Mouse (Mus musculus) kidney, postnatal 36 days (tissue): ENCODE measurements around the gene Fpr3.
"Not testable (repeated sequence)": the region's sequence is repeated elsewhere in the genome, so short reads cannot be mapped to it uniquely, and the experiment has no call there.

Experiments
- DNase-seq, 2 experiments: peaks; one replicate each; pipeline ENCODE4 v3.0.0; 2021 to 2022; ENCODE audit warnings: mixed read lengths in 2 of 2

Fpr3 gene

DNA sequence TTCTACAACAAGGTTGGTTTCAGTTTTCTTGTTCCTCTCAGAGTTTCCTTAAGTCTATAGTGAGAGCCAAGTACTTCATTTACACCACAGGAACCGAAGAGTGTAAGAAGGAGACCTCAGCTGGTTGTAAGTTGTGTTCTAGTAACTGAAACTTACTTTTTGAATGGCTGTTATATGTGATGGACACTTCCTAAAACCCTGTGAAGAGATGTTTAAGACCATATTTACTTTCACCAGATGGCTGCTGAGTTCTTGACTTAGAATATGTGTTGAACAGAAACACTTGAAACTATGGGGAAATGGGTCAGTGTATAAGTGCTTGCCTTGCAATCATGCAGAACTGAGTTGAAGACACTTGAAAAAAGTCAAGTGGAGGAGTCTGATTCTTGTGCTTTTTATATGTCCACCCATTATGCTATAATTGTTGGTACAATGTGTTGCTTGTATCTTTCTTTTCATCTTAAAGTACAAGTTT lies at the start of gene Fpr3, which contains the start of gene Fpr2:
Fpr3 (plus strand) TSS at position 79 of the 475 bp plus-strand sequence.
Fpr2 (plus strand) TSS at position 51 of the 475 bp plus-strand sequence.
- no peak for DNase-seq

DNA sequence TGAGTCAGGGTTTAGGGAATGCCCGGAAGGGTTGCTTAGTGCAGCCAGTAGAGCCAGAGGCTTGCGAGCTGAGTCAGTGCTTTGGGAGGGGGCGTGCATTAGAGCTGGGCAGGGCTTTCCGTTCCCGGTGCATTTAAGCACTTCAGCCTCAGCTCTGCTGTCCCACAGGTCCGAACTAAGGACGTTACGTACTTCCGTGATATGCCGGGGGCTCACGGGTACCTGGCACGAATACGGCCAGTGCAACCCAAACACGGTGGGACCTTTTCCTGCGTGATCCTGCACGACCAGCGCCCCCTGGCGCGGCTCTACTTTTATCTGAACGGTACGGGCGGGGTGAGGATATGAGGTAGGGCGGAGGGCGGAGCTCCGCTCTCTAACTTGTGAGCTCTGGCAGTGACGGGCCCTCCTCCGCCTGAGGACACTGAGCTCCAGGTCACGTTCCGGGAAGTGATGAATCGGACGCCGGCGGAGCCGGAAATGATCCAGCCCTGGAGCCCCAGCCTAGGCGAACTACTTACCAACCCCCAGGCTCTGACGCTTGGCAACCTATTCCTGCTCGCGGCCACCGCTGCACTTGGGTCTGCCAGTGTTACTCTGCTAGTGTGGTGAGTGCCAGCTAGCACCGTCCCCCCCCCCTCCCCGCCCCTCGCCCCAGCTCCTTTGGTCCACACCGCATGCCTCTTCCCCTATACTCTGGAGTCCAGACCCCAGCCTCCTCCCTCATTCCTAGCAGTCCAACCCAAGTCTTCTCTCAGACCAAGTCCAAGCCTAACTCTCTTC lies 49.5 kb upstream of the Fpr3 start:
- DNase-seq, result peak; percentile 98 to 99

DNA sequence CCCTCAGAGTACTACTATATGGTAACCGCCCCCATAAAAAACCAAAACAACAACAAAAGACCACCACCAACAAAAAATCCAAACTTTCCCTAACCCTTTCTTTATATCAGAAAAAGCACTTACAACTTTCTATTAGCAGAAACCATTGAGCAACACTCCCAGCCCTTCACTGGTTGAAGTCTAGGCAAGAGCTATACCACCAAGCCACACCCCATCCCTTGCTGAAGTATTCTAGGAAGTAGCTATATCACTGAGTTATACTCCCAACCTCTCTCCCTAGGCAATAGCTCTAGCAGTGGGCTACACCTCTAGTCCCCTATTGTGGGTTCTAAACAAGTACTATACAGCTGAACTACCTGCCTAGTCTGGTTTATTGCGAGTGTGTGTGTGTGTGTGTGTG lies 48.4 kb upstream of the Fpr3 start:
- no peak for DNase-seq

DNA sequence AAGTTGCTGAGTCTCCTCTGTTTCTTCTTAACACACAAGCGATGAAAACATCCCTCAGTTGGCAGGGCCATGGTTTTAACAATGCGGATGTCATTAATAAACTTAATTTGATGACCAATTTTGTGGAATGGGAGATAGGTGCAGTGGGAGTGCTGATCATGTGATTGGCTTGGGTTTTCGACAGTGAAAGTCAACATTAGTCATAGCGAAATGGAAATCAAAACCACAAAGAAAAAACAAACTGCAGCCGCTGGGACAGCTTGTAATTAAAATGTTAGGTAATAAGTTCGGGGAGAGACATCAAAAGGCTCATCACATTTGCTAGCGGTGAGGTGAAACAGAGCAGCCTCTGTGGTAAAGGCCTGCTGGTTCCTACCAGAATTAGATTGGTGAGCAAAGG lies 46.9 kb upstream of the Fpr3 start:
- no peak for DNase-seq

DNA sequence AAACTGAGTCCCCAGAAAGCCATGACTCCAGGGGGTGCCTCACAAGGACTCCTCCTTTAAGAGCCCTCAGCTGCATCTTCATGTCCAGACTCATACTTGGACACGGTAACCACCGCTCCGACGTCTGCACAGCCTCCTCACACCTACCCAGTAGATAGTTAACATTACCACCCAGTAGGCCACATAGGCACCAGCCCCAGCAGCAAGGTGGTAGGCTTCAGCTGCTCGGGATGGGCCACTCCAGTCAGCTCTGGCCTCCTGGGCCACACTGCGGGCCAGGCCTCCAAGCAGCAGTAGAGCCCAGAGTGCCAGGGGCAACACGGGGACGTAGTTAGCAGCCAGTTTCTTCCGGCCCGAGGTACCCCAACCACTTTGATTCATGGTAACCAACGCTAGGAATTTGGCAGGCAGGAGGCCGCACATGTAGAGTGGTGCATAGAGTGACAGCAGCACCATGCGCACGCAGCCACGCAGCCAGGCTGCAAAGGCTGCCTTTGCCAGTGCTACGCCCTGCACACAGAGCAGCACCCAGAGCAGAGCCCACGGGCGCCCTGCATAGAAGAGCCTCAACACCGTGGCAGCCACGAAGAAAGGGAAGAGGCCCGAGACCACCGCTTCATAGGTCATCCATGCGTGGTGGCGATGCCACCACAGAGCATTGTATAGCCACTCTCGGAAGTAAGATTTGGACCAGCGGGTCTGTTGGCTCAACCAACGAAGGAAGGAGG lies 44.0 kb upstream of the Fpr3 start:
- no peak for DNase-seq

DNA sequence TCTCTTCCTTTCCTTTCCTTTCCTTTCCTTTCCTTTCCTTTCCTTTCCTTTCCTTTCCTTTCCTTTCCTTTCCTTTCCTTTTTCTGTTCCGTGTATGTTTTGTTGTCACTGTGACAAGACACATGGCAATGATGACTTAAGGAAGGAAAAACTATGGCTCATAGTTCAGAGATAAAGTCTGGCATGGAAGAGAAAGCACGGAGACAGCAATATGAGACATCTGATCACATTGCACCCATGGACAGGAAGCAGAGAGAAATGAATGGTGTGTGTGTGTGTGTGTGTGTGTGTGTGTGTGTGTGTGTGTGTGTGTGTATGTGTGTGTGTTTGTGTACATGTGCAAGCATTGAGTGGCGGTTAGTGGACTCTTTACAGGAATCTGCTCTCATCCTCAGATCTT lies 43.0 kb upstream of the Fpr3 start:
- not testable (repeated sequence) for DNase-seq

DNA sequence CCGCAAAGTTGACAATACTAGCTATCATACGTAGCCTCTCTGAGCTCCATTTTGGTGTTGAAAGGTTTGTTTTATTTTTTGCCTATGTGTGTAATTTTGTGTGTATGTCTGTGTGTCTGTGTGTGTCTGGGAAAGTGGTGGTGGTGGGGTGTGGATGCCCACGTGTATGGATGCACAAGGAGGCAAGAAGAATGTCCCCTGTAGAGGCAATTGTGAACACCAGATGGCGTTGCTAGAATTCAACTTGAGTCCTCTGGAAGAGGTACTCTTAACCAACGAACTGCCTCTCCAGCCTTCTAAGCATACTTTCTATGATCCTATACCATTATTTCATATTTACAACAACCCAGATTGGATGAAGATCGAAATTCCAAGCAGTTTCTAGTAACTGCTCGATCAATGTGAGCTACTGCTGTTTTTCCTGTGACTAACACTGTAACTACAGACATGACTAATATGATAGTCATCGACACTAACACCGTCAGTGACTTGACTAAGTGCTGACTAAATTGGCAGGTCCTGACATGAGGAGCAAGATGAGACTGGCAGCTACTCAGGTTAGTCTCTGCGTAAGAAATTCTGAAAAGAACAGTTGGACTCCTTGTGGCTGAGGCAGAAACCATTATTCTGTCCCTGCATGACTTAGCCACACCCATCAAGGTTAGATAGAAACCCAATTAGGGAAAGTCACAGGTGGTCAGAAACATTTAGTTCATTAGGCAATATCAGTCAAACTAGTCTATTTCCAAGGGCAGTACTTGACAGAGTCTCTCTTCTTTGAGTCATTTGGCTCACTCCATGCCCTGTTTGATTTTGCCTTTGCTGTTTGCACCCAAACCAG lies 42.2 kb upstream of the Fpr3 start:
- DNase-seq, result peak in 1 of 2 experiments; percentile 55

DNA sequence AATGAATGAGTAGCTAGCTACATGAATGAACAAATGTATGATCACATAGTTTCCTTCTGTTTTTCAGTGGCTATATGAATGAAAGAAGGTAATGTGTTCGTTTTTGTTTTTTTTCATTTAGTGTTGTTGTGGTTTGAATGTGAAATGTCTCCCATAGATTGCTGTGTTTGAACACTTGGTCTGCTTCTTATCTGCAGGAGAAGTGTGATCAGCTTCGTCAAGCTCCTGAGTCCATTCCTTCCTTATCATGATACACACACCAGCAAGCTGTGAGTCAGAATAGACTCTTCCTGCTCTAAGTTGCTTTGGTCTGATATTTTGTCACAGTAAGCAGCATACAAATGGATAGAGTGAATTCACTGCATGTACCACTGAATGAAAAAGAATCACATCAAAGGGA lies 38.7 kb upstream of the Fpr3 start:
- DNase-seq, result no peak

DNA sequence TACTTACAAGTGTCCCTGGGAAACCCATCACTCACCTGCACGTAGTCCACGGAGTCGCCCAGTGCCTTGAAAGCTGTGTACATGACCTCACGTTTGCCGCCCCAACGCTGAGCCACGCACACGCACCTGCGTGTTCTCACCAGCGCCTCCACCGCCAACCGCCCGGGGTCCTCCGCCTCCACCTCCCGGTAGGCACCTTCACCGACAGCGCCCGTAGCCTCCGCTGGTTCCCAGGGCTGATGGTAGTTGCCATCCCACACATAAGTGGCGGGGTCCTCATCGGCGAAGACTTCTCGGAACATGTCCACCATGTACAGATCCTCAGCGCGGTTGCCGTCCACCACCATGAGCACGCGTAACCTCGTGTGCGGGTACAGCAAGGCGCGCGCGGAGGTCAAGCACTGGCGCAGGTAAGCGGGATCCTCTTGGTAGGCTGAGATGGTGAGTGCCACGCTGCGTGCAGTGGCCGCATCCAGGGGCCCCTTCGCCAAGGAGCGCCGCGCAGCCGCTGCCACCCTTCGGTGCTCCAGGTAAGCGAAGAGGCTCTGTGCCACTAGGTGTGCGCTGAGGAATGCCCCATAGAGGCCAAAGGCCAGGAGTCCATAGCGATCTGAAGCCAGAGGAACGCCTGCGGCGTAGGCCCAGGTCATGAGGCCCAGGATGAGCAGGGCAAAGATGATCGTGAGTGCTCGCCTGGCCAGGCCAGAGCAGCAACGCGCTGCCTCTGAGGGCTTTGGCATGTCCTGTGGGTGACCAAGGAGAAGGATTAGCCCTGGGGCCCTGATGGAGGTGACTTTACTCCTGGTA lies 37.5 kb upstream of the Fpr3 start:
- DNase-seq, result no peak

DNA sequence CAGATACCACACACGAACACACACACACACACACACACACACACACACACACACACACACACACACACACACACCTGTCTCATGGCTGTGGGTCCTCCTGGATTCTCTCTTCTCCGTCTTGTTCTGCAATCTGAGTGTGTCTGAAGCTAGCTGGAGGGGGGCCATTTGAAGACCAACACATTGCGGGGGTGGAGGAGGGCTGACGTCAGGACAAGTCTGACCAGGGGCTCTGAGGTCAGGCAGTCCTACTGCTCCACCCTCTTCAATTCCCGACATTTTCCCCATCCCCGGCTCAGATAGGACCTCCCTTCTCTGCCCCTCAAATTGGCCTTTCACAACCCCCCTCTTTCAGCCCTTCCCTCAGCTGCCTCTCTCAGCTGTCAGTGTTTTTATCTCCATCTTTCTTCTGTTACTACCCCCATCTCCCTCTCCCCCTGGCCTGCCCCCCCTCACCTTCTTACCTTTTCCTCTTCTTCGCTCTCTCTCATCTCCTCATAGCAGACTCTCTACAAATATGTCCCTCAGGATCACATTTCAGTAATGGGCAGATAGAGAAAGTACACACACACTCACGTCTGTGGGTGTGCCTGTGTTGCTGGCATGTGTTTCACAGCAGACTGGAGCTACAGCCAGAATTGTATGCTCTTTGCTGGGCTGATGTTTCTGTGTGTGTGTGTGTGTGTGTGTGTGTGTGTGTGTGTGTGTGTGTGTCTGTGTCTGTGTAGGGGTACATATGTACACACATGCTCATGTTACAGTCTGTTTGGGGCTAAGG lies 32.4 kb upstream of the Fpr3 start, which contains the start of gene Has1:
Has1 (minus strand) TSS at position 142 of the 775 bp plus-strand sequence.
- DNase-seq, result no peak

DNA sequence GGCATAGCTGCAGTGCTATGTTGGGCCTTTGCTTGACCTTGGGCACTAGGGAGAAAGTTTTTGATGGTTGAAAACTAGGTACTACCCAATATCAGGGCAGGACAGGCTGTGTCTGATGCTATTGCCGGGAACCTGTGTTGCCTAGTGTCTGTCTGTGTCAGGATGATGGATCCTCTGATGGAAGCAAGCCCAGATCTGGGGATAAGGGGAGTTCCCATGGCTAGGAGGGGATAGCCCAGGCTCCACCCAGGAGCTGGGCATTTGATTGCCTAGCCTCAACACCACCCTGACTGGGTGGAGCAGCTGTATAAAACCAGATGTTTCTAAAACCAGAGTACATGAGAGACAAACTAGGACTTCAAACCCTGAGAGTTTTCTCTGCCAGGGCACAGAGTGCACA lies 31.0 kb upstream of the Fpr3 start:
- DNase-seq, result no peak

DNA sequence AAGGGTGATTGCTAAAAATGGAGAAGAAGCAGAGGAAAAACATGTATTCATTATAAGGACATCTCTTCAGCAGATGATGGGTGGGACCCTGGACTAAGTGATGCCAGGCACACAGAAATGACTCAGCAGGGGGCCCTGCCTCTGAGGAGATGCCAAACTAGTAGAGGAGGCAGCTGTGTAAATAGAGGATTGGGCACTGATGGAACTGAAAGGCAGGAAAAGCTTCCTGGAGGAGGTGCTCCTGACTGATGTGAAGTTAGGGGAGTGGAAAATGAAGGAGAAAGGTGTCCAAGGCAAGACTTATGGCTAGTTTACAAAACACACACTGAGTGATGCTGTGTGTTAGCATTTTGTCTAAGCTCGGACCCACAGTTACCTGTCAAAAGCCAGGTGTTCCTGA lies 30.2 kb upstream of the Fpr3 start:
- no peak for DNase-seq

DNA sequence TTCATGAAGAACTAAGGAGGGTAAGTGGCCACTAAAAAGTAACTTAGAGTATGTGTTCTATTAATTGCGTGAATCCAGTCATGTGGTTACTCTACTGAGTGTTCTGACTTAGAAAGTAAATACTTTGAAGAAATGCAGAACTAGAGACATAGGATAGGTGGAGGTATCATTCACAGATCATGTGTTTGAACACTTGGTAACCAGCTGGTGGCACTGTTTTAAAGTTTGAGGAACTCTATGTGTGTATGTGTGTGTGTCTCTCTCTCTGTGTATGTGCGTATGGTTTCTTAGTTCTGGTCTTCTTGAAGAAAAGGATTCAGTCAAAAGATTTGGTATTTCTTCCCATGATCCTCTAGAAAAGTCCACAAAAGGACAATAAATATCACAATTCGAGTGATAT lies 27.5 kb upstream of the Fpr3 start:
- DNase-seq, result no peak

DNA sequence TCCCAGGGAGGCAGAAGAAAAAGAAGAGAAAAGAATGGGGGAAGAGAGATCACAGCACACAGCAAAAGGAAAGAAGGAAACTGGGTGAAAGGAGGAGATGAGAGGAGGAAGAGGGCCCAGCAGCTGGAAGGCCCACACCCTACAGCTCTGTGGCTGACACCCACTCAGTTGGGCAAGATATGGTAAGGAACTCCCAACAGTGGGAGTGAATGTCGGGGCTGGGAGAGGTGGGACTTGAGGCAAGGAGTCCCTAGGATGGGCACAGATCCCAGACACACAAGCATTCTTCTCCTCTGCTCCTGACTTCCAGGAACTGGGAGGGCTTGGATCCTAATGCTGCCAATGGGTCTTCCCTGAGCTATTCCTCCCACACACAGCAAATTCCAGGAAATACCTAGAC lies 25.3 kb upstream of the Fpr3 start:
- no peak for DNase-seq

DNA sequence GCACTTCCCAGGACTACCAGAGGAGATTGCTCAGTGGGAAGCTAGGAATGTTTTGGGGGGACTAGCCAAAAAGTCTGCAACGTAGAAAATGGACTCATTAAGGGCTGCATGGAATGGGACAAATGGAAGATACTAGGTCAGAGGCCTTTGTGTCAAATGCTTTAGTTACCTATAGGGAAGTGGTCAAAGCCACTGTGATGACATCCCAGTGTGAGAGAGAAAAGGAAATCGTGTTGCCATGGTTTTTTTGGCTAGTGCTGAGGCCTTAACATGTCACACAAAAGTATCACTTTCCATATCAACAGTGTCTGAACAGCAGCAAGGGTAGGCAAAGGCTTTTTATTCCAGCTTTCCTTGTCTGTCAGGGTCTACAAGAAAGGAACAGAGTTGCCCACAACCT lies 22.5 kb upstream of the Fpr3 start:
- no peak for DNase-seq

DNA sequence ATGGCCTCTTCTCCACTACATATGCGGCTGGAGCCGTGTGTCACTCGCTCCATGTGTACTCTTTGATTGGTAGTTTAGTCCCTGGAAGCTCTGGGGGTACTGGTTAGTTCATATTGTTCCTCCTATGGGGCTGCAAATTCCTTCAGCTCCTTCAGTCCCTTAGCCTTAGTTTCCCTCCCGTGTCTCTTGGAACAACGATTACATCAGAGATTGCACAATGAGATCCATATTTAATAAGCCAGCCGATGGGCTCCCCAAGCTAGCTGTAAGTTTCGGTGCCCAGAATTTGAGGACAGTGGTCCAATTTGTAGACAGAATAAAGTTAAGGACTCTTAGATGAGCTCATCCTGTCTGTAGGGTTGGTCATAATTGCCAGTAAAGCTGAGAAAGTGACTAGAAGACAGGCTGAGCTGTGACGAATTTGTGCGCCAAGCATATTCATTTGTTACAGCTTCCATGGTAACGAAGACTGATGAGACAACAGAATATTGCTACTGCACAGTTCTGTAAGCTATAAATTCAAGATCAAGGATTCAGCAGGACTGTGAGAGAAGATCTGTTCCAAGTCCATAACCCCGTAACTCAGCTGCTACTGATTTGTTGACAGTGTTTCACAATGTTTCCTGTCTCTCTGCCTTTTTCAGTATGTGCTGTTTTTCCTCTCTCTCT lies 20.7 kb upstream of the Fpr3 start:
- DNase-seq, result no peak

DNA sequence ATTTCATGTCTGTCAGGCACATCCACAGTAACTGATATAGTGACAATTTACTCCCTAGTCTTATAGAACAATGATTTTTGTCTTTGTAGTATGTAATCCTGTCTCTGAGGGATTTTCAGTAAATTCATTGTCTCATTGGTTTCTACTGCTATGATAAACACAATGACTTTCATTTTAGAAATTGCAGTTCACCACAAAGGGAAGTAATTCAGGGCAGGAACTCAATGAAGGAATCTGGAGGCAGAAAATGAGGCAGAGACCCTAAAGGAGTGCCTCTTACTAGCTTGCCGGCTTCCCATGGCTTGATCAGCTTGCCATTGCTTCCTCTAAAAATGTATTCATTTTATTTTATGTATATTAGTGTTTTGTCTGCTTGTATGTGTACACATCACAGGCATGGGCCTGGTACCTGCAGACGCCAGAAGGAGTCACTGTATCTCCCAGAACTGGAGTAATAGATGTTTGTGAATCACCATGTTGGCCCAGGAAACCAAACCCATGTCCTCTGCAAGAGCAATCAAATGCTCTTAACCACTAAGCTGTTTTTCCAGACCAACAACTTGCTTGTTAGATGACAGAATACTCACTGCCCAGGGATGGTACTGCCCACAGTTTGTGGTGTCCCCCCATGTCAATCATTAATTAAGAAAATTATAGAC lies 16.6 kb upstream of the Fpr3 start:
- DNase-seq, result no peak

DNA sequence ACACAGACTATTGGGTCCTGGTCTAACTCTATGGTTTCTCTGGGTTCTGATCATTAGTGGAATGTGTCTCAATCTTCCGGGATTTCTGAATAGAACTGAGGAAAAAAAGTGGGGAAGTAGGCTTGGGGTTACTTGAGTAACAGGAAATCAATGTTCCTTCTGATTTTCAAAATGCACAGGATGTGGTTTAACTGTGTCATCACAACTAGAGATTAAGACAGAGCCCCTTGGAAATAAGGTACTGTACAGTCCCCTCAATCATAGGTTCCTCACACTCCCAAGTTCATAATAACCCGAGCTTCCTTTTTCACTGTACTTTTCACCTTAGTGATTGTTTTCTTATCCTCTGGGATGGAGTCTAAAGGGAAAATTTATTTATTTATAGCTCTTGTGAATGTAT lies 16.0 kb upstream of the Fpr3 start:
- DNase-seq, result no peak

DNA sequence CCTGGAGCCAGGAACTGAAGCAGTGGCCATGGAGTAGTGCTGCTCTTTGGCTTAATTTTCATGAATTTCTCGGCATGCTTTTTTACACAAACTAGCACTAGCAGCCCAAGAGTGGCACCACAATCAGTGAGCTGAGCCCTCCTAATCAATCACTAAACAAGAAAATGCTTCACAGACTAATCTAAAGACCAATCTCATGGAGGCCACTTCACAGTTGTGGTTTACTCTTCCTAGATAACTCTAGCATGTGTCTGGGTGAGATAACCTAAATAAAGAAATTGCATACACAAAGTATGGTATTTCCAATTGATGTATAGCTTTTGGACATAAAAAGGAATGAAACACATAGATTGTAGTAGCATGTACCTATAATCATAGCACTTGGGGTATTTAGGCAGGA lies 8.3 kb upstream of the Fpr3 start:
- no peak for DNase-seq

DNA sequence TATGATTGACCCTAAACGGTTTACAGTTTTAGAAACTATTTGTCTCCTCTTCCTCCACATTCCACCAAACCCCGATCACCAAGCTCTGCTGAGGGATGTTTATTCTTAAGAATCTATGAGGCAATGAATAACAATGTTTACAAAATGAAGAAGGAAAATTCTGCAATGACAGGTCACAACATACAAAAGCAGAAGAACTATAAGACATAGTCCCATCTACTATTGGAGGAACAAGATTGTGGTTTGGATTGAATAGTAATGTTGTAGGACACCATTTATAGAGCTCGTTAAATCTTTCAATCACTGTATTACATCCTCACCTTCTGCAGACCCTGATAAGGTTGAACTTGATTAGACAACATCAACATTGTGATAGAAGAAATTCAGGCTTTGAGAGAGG lies 5.0 kb upstream of the Fpr3 start:
- DNase-seq, result no peak
